ENCODE assay signal across 19 mouse cellular contexts in the genomic region with DNA sequence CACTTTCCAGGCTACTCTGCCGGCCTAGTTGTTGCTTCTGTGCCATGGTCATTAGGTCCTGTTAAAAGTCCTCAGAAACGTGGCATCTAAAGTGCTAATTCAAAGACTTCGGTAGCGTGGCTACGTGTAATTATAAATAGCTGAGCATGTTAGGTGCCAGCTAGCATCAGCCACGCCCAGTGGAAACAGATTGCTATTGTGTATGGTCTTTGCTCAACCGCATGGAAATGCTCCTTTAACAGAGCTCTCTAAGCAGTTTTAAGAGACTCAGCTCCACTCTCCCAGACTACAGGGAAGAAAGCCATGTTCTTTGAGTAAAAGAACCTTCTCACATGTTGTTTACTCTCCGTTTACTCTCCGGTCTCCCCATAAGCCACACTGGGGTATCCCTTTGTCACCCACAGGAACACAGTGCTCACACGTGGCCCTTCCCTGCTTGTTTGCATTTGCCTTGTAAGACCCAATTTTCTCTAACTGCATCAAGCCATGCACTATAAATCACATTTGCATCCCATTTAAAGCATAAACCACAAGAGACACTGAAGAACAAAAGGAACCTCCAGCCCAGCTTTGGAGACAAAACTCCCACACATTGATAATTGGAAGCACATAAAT.
DNase-seq lines count a peak whose midpoint lies in the region; ATAC-seq and TF ChIP-seq lines count a peak whose summit lies in the region.
"Had no signal": no experiment of that assay in that cellular context is flagged by ENCODE, and none has a peak within 500 bp of the region (broad histone marks: within the 10 kb centered on the region; RNA-seq: fewer than 3 reads in every experiment).

No protein-coding gene starts in this region.

- H3K9me3 ChIP-seq in hindbrain, embryonic 11.5 days (ENCODE audit: control insufficient read depth, low read length) = no peaks in the 10 kb centered on the region
- H3K9me3 ChIP-seq in hindbrain, embryonic 14.5 days (ENCODE audit: control insufficient read depth, low read length) = no peaks in the 10 kb centered on the region
- no peaks in the 10 kb centered on the region for H3K9me3 ChIP-seq in forebrain, embryonic 10.5 days
- no peaks in the 10 kb centered on the region for H3K9me3 ChIP-seq in limb, embryonic 11.5 days (ENCODE audit: control insufficient read depth, low read length)
- H3K9me3 ChIP-seq: embryonic facial prominence, embryonic 15.5 days; heart, embryonic 12.5 days; hindbrain, embryonic 15.5 days; liver, embryonic 13.5 days had no signal

- no peak for TF ChIP-seq CTCF in layer of hippocampus, adult 2 months (conservative IDR thresholded peaks at IDR 0.05)

- no peaks in the 10 kb centered on the region for H3K36me3 ChIP-seq in hindbrain, embryonic 11.5 days (ENCODE audit: control insufficient read depth, insufficient read depth, low read length)
- no peaks in the 10 kb centered on the region for H3K36me3 ChIP-seq in hindbrain, embryonic 14.5 days (replicated peaks; ENCODE audit: control insufficient read depth, insufficient read depth)
- no peaks in the 10 kb centered on the region for H3K36me3 ChIP-seq in forebrain, embryonic 10.5 days (replicated peaks)
- no peaks in the 10 kb centered on the region for H3K36me3 ChIP-seq in limb, embryonic 11.5 days (ENCODE audit: control insufficient read depth, insufficient read depth, low read length)
- H3K36me3 ChIP-seq: embryonic facial prominence, embryonic 15.5 days; heart, embryonic 12.5 days; hindbrain, embryonic 15.5 days; liver, embryonic 13.5 days had no signal

- H3K4me3 ChIP-seq in hindbrain, embryonic 11.5 days (ENCODE audit: low read depth, low read length) = no peak overlapping the region
- no peak overlapping the region for H3K4me3 ChIP-seq in hindbrain, embryonic 14.5 days (replicated peaks; ENCODE audit: low read length)
- H3K4me3 ChIP-seq in layer of hippocampus, adult 2 months = no peak overlapping the region
- H3K4me3 ChIP-seq in forebrain, embryonic 10.5 days = no peak overlapping the region
- H3K4me3 ChIP-seq in limb, embryonic 11.5 days (ENCODE audit: low read depth, low read length) = no peak overlapping the region
- H3K4me3 ChIP-seq: embryonic facial prominence, embryonic 15.5 days; heart, embryonic 12.5 days; hindbrain, embryonic 15.5 days; liver, embryonic 13.5 days; megakaryocyte, embryonic 14.5 days had no signal

- no peaks in the 10 kb centered on the region for H3K4me1 ChIP-seq in hindbrain, embryonic 11.5 days (replicated peaks; ENCODE audit: control insufficient read depth, insufficient read depth, low read length)
- no peaks in the 10 kb centered on the region for H3K4me1 ChIP-seq in hindbrain, embryonic 14.5 days (replicated peaks; ENCODE audit: control insufficient read depth, insufficient read depth, low read length)
- peaks cover 15% of the 10 kb centered on the region for H3K4me1 ChIP-seq in forebrain, embryonic 10.5 days
- peaks cover 2% of the 10 kb centered on the region; the same call in 1 of the 2 replicates for H3K4me1 ChIP-seq in limb, embryonic 11.5 days (ENCODE audit: control insufficient read depth, insufficient read depth, low read length)
- H3K4me1 ChIP-seq: embryonic facial prominence, embryonic 15.5 days; hindbrain, embryonic 15.5 days; liver, embryonic 13.5 days; megakaryocyte, embryonic 14.5 days had no signal

- DNase-seq in hindbrain, embryonic 11.5 days (ENCODE audit: low spot score) = no peak
- DNase-seq in hindbrain, embryonic 14.5 days (ENCODE audit: low spot score) = no peak
- DNase-seq in layer of hippocampus, postnatal 14 days (ENCODE audit: low spot score in 2 of 2) = peak; percentile 1 to 4
- DNase-seq in layer of hippocampus, adult 2 months (ENCODE audit: low spot score in 2 of 2) = no peak
- no peak for DNase-seq in forebrain, embryonic 10.5 days (ENCODE audit: extremely low spot score, low spot score)
- no peak for DNase-seq in limb, embryonic 11.5 days (ENCODE audit: low spot score)
- DNase-seq in cerebellum, adult 11-12 months = no peak
- DNase-seq in left cerebral cortex, adult 9 months (ENCODE audit: low spot score in 2 of 2) = no peak
- DNase-seq: adrenal gland, adult 2 months; cerebellum, adult 9-11 months; gastrocnemius, postnatal 36 days; kidney, adult 2 months; liver, embryonic 13.5 days; right cerebral cortex, postnatal 14 days had no signal

- no peak overlapping the region for H3K27ac ChIP-seq in hindbrain, embryonic 11.5 days (ENCODE audit: low read depth, low read length)
- H3K27ac ChIP-seq in hindbrain, embryonic 14.5 days = no peak overlapping the region
- H3K27ac ChIP-seq in layer of hippocampus, adult 2 months = no peak overlapping the region
- H3K27ac ChIP-seq in forebrain, embryonic 10.5 days = peak overlapping the region; percentile 60
- H3K27ac ChIP-seq in limb, embryonic 11.5 days (replicated peaks; ENCODE audit: low read depth, low read length) = peak overlapping the region; percentile 2; the same call in 1 of the 2 replicates
- H3K27ac ChIP-seq: embryonic facial prominence, embryonic 15.5 days; hindbrain, embryonic 15.5 days; liver, embryonic 13.5 days had no signal

- WGBS in hindbrain, embryonic 11.5 days = 75% methylated on average over 10 of the region's 10 CpGs
- WGBS in hindbrain, embryonic 14.5 days = 63% methylated on average over 10 of the region's 10 CpGs
- WGBS in forebrain, embryonic 10.5 days = 73% methylated on average over 10 of the region's 10 CpGs
- 71% methylated on average over 10 of the region's 10 CpGs for WGBS in limb, embryonic 11.5 days

- no peaks in the 10 kb centered on the region for H3K27me3 ChIP-seq in hindbrain, embryonic 11.5 days (ENCODE audit: control insufficient read depth, insufficient read depth, low read length)
- no peaks in the 10 kb centered on the region for H3K27me3 ChIP-seq in hindbrain, embryonic 14.5 days (ENCODE audit: control insufficient read depth, insufficient read depth, low read length)
- H3K27me3 ChIP-seq in forebrain, embryonic 10.5 days (ENCODE audit: poor library complexity, severe bottlenecking) = no peaks in the 10 kb centered on the region
- H3K27me3 ChIP-seq in limb, embryonic 11.5 days (ENCODE audit: control insufficient read depth, insufficient read depth, low read length) = no peaks in the 10 kb centered on the region
- H3K27me3 ChIP-seq: embryonic facial prominence, embryonic 15.5 days; heart, embryonic 12.5 days; hindbrain, embryonic 15.5 days; liver, embryonic 13.5 days; megakaryocyte, embryonic 14.5 days had no signal

- no peak overlapping the region for H3K9ac ChIP-seq in hindbrain, embryonic 11.5 days (ENCODE audit: low read depth, low read length)
- no peak overlapping the region for H3K9ac ChIP-seq in hindbrain, embryonic 14.5 days
- H3K9ac ChIP-seq in limb, embryonic 11.5 days (ENCODE audit: low read length) = no peak overlapping the region
- H3K9ac ChIP-seq: embryonic facial prominence, embryonic 15.5 days; heart, embryonic 12.5 days; hindbrain, embryonic 15.5 days; liver, embryonic 13.5 days had no signal

- no peak overlapping the region for H3K4me2 ChIP-seq in hindbrain, embryonic 11.5 days (replicated peaks; ENCODE audit: low read depth, low read length)
- no peak overlapping the region for H3K4me2 ChIP-seq in hindbrain, embryonic 14.5 days (replicated peaks)
- H3K4me2 ChIP-seq in limb, embryonic 11.5 days (ENCODE audit: low read depth, severe bottlenecking) = no peak overlapping the region
- H3K4me2 ChIP-seq: embryonic facial prominence, embryonic 15.5 days; heart, embryonic 12.5 days; hindbrain, embryonic 15.5 days; liver, embryonic 13.5 days had no signal

- ATAC-seq in hindbrain, embryonic 11.5 days (ENCODE audit: low FRiP score) = peak; percentile 61
- no peak for ATAC-seq in hindbrain, embryonic 14.5 days (ENCODE audit: low FRiP score)
- no peak for ATAC-seq in limb, embryonic 11.5 days (ENCODE audit: insufficient number of reproducible peaks, low FRiP score, low TSS enrichment, low read depth)
- ATAC-seq: lung, postnatal 0 days had no signal

Comparison
In these comparisons a context has a peak if more than half of its experiments do, and no peak if none do; other contexts are left out.
1. DNase-seq: peak in layer of hippocampus, postnatal 14 days (2 of 2); none in hindbrain, embryonic 11.5 days (single experiment), hindbrain, embryonic 14.5 days (single experiment), layer of hippocampus, adult 2 months (0 of 2), forebrain, embryonic 10.5 days (single experiment), limb, embryonic 11.5 days (single experiment), cerebellum, adult 11-12 months (single experiment) and left cerebral cortex, adult 9 months (0 of 2).
2. H3K27ac ChIP-seq: peak in forebrain, embryonic 10.5 days (single experiment) and limb, embryonic 11.5 days (single experiment); none in hindbrain, embryonic 11.5 days (single experiment), hindbrain, embryonic 14.5 days (single experiment) and layer of hippocampus, adult 2 months (single experiment).